Mouse (Mus musculus): ENCODE results near the gene Mdm2. TPM values are rescaled to one million over a fixed set of nuclear protein-coding genes. Genes with fewer than 3 reads are reported as not detected.

Mdm2 gene
- total and polyA plus RNA-seq, 2 experiments: 18.2 to 24.6 TPM

GRCm38 (mm10) chr10:117676644-117677313, 33.8 kb downstream of the Mdm2 start:
- H3K27ac ChIP-seq (replicated peaks; ENCODE audit: insufficient read depth, low read depth, low read length): no peak overlapping the region
- no peaks in the 10 kb centered on the region for H3K79me2 ChIP-seq (ENCODE audit: control insufficient read depth, insufficient read depth, low read length)
- H3K4me3 ChIP-seq (ENCODE audit: insufficient read depth, low read depth, low read length): no peak overlapping the region
- no peaks in the 10 kb centered on the region for H3K4me1 ChIP-seq (ENCODE audit: control insufficient read depth, insufficient read depth, low read length)
- no peak overlapping the region for H3K9ac ChIP-seq (ENCODE audit: low read depth, low read length)
- 55% methylated on average over 17 of the region's 17 CpGs for WGBS
- DNase-seq (ENCODE audit: extremely low read depth, low read depth, low spot score): peak; percentile 58
- no peaks in the 10 kb centered on the region for H3K36me3 ChIP-seq (ENCODE audit: control insufficient read depth, insufficient read depth, low read length)
- TF ChIP-seq CTCF (IDR thresholded peaks at IDR 0.05; ENCODE audit: low read depth, low read length) (no peak), POLR2A (IDR thresholded peaks at IDR 0.05; ENCODE audit: extremely low read depth, insufficient read depth, low read length) (no peak)
- no peaks in the 10 kb centered on the region for H3K27me3 ChIP-seq (ENCODE audit: control insufficient read depth, insufficient read depth, low read length)

GRCm38 (mm10) chr10:117676036-117676643, 34.4 kb downstream of the Mdm2 start:
- 68% methylated on average over 19 of the region's 19 CpGs for WGBS
- Histone ChIP-seq H3K4me3 (ENCODE audit: insufficient read depth, low read depth, low read length) (no peak overlapping the region), H3K27ac (replicated peaks; ENCODE audit: insufficient read depth, low read depth, low read length) (no peak overlapping the region), H3K4me1 (ENCODE audit: control insufficient read depth, insufficient read depth, low read length) (no peaks in the 10 kb centered on the region), H3K36me3 (ENCODE audit: control insufficient read depth, insufficient read depth, low read length) (no peaks in the 10 kb centered on the region), H3K9ac (ENCODE audit: low read depth, low read length) (no peak overlapping the region), H3K27me3 (ENCODE audit: control insufficient read depth, insufficient read depth, low read length) (no peaks in the 10 kb centered on the region), H3K79me2 (ENCODE audit: control insufficient read depth, insufficient read depth, low read length) (no peaks in the 10 kb centered on the region)
- DNase-seq (ENCODE audit: extremely low read depth, low read depth, low spot score): no peak
- TF ChIP-seq CTCF (IDR thresholded peaks at IDR 0.05; ENCODE audit: low read depth, low read length) (no peak), POLR2A (IDR thresholded peaks at IDR 0.05; ENCODE audit: extremely low read depth, insufficient read depth, low read length) (no peak)

GRCm38 (mm10) chr10:117675096-117676035, 35.2 kb downstream of the Mdm2 start:
- H3K27me3 ChIP-seq (ENCODE audit: control insufficient read depth, insufficient read depth, low read length): no peaks in the 10 kb centered on the region
- no peak overlapping the region for H3K27ac ChIP-seq (replicated peaks; ENCODE audit: insufficient read depth, low read depth, low read length)
- H3K4me1 ChIP-seq (ENCODE audit: control insufficient read depth, insufficient read depth, low read length): no peaks in the 10 kb centered on the region
- TF ChIP-seq POLR2A (IDR thresholded peaks at IDR 0.05; ENCODE audit: extremely low read depth, insufficient read depth, low read length) (no peak), CTCF (IDR thresholded peaks at IDR 0.05; ENCODE audit: low read depth, low read length) (no peak)
- H3K4me3 ChIP-seq (ENCODE audit: insufficient read depth, low read depth, low read length): no peak overlapping the region
- WGBS: 73% methylated on average over 20 of the region's 20 CpGs
- no peaks in the 10 kb centered on the region for H3K36me3 ChIP-seq (ENCODE audit: control insufficient read depth, insufficient read depth, low read length)
- no peaks in the 10 kb centered on the region for H3K79me2 ChIP-seq (ENCODE audit: control insufficient read depth, insufficient read depth, low read length)
- H3K9ac ChIP-seq (ENCODE audit: low read depth, low read length): no peak overlapping the region
- DNase-seq (ENCODE audit: extremely low read depth, low read depth, low spot score): no peak

- no peak for TF ChIP-seq CTCF (IDR thresholded peaks at IDR 0.05; ENCODE audit: low read depth, low read length)
- TF ChIP-seq POLR2A (IDR thresholded peaks at IDR 0.05; ENCODE audit: extremely low read depth, insufficient read depth, low read length): no peak
- H3K79me2 ChIP-seq (ENCODE audit: control insufficient read depth, insufficient read depth, low read length): no peaks in the 10 kb centered on the region
- no peak overlapping the region for H3K27ac ChIP-seq (replicated peaks; ENCODE audit: insufficient read depth, low read depth, low read length)
- no peak overlapping the region for H3K4me3 ChIP-seq (ENCODE audit: insufficient read depth, low read depth, low read length)
- DNase-seq (ENCODE audit: extremely low read depth, low read depth, low spot score): no peak
- WGBS: 93% methylated on average over 3 of the region's 3 CpGs
- H3K27me3 ChIP-seq (ENCODE audit: control insufficient read depth, insufficient read depth, low read length): no peaks in the 10 kb centered on the region
- H3K9ac ChIP-seq (ENCODE audit: low read depth, low read length): no peak overlapping the region
- H3K4me1 ChIP-seq (ENCODE audit: control insufficient read depth, insufficient read depth, low read length): peaks cover under 1% of the 10 kb centered on the region; the same call in 1 of the 2 replicates
- H3K36me3 ChIP-seq (ENCODE audit: control insufficient read depth, insufficient read depth, low read length): no peaks in the 10 kb centered on the region
Measured at GRCm38 (mm10) chr10:117674359-117675019, 36.1 kb downstream of the Mdm2 start.

- Histone ChIP-seq H3K4me3 (ENCODE audit: insufficient read depth, low read depth, low read length) (no peak overlapping the region), H3K27me3 (ENCODE audit: control insufficient read depth, insufficient read depth, low read length) (no peaks in the 10 kb centered on the region), H3K36me3 (ENCODE audit: control insufficient read depth, insufficient read depth, low read length) (no peaks in the 10 kb centered on the region), H3K9ac (ENCODE audit: low read depth, low read length) (no peak overlapping the region), H3K27ac (replicated peaks; ENCODE audit: insufficient read depth, low read depth, low read length) (no peak overlapping the region), H3K4me1 (ENCODE audit: control insufficient read depth, insufficient read depth, low read length) (peaks cover 2% of the 10 kb centered on the region; the same call in 1 of the 2 replicates), H3K79me2 (ENCODE audit: control insufficient read depth, insufficient read depth, low read length) (no peaks in the 10 kb centered on the region)
- no peak for DNase-seq (ENCODE audit: extremely low read depth, low read depth, low spot score)
- TF ChIP-seq CTCF (IDR thresholded peaks at IDR 0.05; ENCODE audit: low read depth, low read length) (no peak), POLR2A (IDR thresholded peaks at IDR 0.05; ENCODE audit: extremely low read depth, insufficient read depth, low read length) (no peak)
- 95% methylated on average over 1 of the region's 1 CpGs for WGBS
Measured at GRCm38 (mm10) chr10:117673913-117674312, 36.6 kb downstream of the Mdm2 start.
